Mouse (Mus musculus) lung, postnatal 36 days (tissue): Measurements from ENCODE around the gene Mgat4c.

Experiments used
- DNase-seq: peaks from one replicate; pipeline ENCODE4 v3.0.0; 2022; ENCODE audit warnings: mixed read lengths

Gene Mgat4c

DNA sequence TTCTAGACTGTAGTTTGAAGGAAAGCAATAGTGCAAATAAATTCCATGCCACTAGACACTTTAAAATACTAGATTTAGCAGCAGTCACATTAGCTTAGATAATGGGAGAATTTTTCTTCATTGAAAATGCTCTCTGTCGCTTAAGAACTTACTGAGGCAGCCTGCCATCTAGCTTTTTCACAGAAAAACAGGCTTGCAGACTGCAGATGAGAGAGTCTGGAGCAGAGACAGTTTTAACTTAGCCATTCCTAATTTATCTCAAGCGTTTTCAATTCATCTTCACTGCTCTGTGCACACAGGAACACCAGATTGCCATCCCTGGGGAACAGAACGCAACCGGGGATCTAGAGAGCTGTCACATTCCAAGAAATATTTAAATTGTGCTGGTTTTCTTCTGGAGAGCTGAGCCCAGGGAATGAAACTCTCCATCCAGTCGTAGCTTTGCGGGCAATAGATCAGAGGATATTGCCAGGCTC lies at the start of gene Mgat4c:
Gene Mgat4c, plus strand, starts transcription at position 51 of the 476 bp plus-strand sequence.
- DNase-seq: no peak

DNA sequence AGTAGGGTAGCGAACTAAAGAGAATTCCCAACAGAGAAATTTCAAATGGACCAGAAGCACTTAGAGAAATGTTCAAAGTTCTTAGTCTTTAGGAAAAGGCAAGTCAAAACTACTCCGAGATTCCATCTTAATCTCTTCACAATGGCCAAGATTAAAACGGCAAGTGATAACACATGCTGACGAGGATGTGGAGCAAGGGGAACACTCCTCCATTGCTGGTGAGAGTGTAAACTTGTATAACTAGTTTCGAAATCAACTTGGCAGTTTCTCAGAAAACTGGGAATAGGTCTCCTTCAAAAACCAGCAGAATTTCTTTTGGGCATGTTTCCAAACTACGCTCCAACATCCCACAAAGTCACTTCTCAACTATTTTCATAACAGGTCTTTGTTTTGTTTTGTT lies 46.0 kb upstream of the Mgat4c start:
- no peak for DNase-seq

DNA sequence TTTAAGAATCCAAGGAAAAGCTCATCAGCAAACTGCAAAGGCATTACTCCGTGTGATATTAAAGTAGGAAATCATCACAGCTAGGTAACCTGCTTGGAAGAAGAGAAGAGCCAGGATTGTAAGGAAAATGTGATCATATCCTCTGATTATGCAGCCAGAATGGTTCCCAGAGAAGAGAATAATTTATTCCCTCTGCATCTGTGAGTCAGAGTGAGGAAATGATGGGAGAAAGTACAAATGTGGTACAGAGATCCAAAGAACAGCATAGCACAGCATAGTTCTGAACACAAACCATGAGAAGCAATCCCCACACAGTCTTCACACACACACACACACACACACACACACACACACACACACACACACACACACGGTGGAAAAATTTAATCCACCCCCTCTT lies 40.2 kb upstream of the Mgat4c start:
- no peak for DNase-seq

DNA sequence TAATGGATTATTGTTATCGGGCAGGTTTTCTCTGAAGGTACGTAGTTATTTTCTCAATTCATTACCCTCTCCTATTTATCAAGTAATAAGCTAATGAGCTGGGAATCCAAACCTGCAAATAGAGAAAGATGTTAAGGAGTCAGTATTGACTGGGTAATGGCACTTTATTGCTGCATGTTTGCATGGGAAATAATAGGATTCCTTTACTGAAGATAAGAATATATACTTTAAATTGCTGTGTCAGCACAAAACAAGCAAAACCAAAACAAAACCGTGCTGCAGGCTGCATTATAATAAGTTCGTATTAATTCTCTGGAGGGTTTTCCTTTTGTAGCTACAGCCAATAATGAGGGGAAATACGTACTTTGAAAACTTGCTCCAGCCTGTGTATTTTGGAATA lies 627 bp downstream of the Mgat4c start:
- DNase-seq: no peak

DNA sequence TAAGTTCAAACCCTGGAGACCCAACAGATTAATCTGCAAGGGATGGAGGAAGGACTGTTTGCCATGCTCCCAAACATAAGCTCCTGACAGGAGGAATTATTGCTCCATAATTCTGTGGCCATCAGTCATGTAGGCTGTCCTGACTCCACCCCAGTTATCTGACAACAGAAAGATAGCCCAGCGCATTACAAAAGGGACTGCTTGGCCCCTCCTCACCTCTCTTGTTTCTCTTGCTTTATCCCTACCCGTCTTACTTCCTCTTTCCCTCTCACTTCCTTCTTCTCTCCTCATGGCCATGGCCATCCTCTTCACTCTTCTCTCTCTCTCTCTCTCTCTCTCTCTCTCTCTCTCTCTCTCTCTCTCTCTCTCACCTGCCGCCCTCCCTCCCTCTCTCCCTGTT lies 80.5 kb downstream of the Mgat4c start:
- no peak for DNase-seq

DNA sequence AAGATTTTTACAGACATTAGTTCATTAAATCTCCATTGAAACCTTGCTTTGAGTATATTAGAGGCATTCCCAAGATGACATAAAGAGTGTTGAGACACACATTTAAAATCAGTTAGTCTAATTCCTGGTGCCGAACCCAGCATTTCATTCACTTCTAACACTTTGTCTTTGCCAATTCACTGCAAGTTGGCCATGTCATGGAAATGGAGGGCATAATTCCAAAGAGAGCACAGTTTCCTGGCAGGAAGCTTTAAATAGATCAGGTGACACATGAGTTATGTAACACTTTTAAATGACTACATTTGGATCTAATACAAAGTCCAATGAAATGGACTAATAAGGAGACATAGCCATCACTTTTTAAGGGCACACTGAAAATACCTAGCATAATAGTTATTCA lies 89.4 kb downstream of the Mgat4c start:
- no peak for DNase-seq

DNA sequence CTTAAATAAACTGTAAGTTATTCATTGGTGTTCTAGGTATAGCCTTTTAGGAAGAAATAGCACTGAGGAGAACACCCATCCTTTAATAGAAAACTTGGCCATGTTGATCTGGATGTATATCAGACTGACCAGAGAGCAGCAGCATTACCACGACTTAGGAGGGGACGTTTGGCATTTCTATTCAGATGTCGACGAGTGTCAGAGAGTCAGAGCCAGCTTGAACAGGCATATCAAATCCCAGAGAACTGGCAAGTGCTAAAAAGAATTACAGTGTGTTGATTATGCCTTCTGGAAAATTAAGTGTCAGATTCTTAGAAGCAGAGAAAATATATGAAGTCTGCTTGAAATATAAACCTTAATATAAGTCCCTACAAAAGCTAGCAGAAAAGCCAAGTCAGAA lies 89.9 kb downstream of the Mgat4c start:
- DNase-seq: no peak

DNA sequence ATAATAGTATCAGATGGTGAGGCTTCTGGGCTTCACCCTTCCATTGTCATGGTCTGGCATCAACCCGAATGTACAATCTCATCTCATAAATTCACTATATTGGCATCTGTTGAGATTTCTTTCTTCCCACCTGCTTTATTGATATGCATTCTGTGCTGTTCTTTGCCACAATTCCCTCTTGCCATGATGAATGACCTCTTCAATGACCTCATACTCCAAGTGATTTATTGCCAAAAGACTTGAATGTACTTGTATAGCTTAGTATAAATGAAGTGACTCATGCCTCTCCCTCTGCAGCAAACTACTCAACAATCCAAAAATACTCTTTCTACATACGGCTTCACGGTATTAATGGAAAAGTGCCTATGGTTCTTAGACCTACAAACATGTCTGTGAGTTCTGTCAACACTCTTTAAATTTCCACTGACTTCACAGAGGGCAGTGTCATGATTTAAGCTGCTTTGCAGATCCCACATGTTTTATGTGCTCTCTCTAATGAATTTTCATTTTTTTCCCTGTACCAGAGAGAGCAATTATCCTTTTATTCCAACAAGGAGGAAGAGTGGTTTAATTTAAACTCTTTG lies 102.0 kb downstream of the Mgat4c start:
- DNase-seq: no peak

DNA sequence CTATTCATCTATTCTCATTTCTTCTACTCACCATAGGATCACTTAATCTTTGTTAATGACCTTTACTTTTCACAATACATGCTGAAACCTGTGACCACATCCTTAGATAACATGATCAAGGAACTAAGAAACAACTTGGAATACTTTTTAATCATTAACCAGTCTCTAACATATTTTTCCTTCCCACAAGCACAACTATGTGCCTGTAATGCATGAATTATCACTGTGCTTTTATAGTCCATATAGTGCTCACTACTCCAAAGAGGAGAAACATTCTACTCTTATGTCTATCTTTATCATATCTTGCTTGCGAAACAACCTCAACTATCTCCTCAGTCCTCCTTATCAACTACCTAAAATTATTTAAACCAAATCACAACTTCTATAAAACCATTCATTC lies 114.2 kb downstream of the Mgat4c start:
- DNase-seq: no peak

DNA sequence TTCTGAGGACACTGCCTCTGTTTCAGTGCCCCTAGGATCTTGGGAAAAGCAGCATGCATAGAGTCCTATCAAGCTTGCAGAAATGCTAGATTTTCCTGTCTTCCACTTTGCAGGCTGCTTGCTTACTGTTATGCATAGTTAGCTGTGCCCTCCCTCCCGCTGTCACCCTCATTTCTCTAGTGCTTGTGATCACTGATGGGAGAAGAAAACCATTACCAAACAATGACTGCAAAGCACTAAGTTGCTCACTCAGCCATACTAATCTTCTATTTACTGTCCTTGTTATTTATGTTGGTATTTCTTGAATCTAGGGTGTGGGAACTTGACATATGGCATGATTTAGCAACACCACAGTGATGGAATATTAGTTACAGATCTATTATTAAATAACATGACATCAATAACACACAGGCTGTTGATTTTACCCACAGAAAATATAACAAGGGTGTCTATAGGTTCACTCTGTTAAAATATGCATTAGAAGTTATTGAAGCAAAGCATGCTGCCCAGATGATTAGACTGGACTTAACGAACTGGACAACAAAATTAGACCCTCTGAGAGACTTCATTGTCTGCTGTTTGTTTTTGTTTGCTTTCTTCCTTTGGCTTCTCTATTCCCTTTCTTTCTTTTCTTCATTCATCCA lies 117.7 kb downstream of the Mgat4c start:
- DNase-seq: no peak

DNA sequence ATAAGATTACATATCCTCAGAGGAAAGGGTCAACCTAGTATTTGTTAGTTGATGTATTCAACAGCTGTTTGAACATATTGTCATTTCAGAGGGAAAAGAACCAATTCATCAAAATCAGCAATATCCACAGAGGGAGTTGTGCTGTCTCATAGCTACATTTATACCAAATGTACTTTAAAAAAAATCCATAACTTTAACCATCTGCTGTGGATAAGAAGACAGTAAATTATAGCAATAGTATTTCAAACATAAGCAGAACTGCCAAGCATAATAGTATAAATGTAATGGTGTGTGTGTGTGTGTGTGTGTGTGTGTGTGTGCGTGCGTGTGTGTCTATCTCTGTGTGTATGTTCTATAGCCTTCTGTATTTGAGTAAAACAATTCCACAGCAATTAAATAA lies 127.5 kb downstream of the Mgat4c start:
- DNase-seq: no peak

DNA sequence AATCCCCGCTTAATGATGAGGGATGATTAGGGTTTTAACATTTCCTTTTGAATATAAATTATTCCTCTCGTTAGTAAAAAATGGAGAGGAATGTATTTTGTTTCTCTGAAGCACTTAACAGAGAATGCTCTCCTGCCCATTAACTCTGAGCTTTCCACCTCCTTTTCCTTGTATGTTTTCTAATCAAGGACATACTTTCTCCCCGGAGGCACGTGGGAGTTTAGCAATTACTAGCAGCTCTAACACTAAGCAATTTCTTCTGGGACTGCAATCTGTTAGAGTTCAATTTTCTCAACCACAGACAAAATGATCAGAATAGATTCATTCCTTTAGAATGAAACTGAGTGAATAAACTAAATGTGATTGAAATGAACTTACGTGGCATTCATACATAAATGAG lies 135.6 kb downstream of the Mgat4c start:
- DNase-seq: no peak

DNA sequence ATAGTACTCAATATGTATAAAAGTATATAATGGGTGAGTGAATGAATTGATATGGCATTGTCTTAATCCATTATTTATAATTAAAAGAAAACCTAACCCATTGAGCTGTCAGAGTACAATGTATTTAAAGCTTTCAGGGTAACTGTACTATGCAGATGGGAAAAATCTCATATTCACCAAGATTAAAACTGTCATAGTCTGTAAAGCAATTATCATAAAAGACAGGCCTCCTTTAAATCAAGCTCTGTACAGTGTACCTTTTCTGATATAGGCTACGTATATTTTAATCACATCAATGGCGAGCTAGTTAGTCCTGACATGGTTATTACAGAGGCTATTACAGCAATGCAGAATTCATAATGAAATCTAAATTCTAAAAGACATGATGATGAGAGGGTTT lies 146.7 kb downstream of the Mgat4c start:
- no peak for DNase-seq

DNA sequence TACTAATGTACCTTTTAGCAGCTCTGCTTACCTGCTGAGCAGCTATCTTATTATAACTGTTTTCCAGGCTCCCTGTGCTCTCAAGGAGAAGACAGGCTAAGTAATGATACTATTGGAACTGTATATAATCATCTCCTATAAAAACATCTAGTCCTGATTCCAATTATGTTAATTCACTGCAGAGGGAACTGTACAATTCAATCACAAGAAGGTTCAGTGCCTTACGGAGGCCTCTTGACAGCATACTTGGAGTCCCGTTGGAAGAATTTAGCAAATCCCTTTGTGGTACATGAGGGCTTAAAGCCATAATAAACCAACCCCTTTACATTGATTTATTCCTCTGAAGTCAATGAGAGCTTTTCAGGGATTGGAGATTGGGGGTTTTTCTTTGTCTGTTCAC lies 174.8 kb downstream of the Mgat4c start:
- no peak for DNase-seq

DNA sequence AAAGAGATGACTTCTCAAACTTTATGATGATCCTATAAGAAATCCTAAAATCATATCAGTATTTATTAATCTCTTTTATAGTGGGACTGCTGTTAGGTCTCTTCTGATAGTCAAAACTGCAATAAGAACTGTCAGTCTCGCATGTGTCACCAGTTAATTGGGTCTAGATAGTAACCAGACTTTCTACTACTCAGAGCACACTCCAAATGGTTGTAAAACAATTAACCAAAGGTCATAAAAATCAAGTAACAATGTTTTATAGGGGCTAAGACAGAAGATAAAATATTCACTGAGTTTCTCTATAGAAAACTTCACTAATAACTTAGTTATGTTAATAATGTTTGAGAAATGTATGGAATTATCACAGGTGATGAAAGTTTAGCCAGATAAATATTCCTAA lies 208.6 kb downstream of the Mgat4c start:
- DNase-seq: no peak

DNA sequence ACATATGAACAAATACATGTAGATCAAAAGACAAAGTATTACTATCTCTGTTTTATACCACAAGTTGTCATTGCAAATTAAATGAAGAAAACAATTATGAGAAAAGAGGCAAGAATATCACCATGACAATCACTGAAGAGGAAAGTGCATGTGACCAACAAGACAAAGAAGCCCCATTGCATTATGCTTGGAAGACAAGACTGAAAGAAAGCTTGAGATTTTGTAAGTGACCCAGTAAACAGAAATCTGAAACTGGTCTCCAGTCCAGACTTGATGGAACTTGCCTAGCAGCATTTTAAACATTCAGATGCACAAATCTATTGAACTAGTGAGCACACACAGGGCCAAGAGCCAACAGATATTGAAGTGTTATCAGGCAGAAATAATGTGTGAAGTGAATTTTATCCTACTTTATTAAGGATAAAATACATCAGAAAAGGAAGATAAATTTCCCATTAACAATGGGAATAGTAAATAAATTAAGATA lies 236.1 kb downstream of the Mgat4c start:
- no peak for DNase-seq

DNA sequence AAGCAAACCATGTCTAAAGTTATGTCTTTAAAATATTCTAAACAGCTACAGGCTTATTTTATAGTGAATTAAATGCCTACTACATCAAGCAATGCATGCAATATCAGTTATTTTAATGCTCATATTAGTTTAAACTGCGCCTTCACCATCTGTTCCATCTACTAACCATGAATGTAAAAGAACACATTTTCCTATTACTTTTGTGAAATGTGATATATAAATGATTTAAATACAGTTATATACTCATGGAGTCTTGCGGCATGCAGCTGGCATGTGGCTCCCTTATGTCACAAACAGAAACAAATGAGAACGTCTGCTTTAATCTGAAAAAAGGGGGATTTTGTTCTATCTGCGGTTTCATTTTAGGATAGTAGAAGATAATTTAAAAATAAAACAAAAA lies 316.3 kb downstream of the Mgat4c start:
- DNase-seq: no peak

DNA sequence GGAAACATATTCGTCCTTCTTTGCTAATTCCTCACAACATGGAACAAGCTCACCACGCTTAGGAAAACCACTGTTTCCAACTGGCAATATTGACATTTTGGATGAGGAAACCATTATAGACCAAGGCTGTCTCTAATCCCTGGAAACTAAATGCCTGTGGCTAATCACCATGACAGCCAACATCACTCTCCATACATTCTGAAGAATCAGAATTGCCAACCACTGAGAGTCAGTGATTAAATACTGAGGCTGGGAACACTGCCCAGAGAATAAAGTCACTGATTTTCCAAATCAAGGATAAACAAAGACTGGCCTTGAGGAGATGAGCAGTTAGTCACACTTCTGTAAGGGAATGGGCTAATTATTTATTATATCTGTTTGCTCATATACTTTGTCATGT lies 361.2 kb downstream of the Mgat4c start:
- no peak for DNase-seq

DNA sequence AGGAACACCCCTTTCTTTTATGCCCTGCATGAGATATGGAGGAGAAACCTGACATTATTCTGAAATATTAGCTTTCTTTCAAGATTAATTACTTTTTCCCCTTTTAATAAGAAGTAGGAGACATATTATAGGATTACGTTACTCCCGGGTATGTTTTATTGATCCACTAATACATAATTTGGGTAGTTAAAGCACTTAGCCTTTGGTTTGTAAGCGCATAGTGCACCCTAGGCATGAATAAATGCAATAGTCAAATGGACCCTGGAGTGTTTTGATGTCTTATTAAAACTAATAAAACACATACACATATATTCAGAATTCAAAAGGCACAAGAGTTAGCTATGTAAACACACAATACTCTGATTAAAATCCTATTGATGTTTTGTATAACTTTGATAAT lies 374.9 kb downstream of the Mgat4c start:
- DNase-seq: no peak

DNA sequence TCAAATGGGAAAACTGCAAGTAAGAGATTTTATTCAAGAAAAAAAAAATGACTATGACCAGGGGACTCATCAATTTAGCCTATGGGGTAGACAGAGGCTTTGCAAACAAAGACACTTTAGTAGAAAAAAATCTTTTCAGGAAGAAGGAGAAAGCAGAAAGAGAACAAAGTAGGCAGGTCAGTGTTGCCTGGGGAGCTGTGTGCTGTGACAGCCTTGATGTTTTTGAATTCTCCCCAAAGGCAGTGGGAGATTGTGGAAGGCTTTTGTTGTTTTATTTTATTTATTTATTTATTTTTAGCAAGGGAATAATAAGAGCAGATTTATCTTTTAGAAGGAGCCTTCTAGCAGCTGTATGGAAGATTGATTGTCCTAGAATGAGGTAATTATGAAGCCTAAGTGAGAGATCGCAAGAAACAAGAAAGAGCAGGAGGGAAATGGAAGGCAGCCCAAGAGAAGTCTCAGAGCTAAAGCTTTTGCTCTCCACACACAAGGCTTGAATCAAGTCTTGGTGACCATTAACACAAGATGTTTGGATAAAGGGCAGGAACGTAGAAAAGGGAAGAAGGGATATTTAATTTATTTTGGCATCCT lies 375.8 kb downstream of the Mgat4c start:
- no peak for DNase-seq

DNA sequence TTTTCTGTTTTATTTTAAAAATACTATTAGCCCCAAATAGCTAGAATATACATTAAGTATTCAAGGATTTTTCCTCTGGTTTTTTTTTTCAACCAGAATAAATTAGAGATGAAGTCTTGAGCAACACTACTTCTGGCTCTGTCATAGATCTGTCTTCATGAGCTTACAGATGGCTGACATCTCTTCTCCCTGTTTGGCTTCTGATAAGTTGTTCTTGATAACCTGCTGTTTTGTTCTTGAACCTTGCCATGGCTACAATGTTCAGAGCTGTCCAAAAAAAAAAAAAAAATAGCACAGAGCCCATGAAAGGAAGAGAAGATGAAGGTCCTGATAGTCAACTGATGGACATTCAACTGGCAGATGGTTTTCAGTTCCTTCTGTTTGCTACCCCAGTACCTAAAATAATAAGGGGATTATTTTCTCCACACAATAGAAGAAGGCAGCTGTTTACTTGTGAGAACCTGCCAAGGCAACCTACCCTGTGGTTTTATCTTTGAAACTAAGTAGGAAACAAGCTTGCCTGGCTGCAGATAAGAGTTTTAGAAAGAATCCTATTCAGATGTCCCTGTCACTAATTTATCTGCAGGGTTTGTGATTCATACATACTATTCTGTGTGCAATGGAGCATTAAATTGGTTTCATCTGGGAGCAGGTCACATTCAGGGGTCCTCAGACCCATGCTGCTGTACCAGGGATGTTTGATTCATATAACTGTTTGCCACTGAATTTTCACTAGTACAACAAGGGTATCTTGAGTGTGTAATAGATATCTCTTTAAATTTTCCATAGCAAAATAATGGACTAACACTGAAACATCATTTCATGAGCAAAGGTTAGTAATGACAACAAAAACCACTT lies 393.5 kb downstream of the Mgat4c start:
- DNase-seq: no peak

DNA sequence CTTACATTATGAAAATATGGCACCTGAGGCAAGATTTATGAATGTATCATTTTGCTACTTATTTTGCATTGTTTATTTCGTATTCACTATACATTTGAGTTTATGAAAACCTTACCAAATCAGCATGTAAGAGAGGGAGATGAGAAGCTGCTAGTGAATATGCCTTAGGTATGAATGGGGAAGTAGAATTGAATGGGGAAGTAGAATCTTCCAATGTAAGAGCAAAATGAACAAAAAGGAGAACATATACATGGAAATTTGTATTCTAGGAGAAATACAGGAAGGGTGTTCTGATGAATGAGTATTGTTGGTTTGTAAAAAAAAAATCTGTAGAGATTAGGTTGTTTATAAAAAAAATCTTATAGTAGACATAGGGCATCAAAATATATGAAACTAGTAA lies 441.9 kb downstream of the Mgat4c start:
- DNase-seq: no peak

DNA sequence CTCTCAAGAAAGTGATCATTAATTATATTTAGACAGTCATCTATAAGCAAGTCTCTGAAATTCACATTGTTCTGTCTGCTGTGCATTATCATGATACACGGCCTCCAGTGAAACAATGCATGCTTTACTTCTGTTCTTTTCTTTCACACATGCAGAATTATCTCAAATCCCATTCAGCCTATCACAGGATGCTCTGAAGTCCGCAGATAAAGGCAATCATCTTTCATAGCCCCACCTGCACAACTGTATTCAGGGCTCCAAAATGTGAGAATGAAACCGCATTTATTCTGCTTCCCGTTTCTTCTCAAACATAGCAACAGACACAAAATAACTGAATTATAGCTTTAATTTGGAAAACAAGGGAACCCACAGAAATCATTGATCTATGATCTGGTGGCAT lies 446.1 kb downstream of the Mgat4c start:
- DNase-seq: no peak

DNA sequence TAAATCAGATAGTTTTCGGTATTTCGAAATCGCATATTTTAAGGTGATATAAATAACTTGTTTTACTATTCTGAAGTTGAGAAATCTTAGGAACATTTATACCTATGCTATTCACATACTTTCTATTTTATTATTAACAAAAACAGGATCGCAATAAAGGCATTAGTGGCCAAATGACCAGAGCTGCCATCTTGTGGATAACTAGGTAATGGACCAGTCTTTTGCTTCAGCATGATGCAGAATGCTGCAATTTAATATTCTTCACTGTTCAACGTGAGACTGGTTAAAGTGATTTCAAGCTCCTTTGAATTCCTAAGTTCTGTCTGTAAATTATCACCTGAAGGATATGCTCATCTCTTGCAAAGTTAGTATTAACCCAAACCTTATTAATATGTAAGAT lies 473.6 kb downstream of the Mgat4c start:
- no peak for DNase-seq
